Mouse (Mus musculus) heart, embryonic 11.5 days (tissue): ENCODE data around the gene Ptprcap. TPM values are rescaled to one million over a fixed set of nuclear protein-coding genes. Genes with fewer than 3 reads are reported as not detected.

Experiments used
- ATAC-seq: fragments of 200-750 bp; cut with Nextera tagmentation; replicated peaks from 2 replicates; pipeline ENCODE4 v1.8.0; 2017; ENCODE audit warnings: moderate library complexity; ENCODE audit not compliant: insufficient number of reproducible peaks, low FRiP score, low TSS enrichment
- H3K27ac ChIP-seq: fragments of 300-500 bp; sonication (generic); 2 replicates; pipeline ENCODE4 v1.5.1; 2014; ENCODE audit warnings: mild to moderate bottlenecking, low read depth, low read length
- H3K27me3 ChIP-seq: fragments of 300-500 bp; sonication (generic); 2 replicates; pipeline ENCODE4 v1.6.1; 2014; ENCODE audit warnings: mild to moderate bottlenecking, low read length, mixed read lengths; ENCODE audit not compliant: control insufficient read depth, insufficient read depth
- H3K36me3 ChIP-seq: fragments of 300-500 bp; sonication (generic); 2 replicates; pipeline ENCODE4 v1.6.1; 2014; ENCODE audit warnings: mild to moderate bottlenecking, low read length, moderate library complexity, mixed read lengths; ENCODE audit not compliant: control insufficient read depth, insufficient read depth
- H3K4me1 ChIP-seq: fragments of 300-500 bp; sonication (generic); 2 replicates; pipeline ENCODE4 v1.6.1; 2014; ENCODE audit warnings: low read length; ENCODE audit not compliant: control insufficient read depth, insufficient read depth
- H3K4me2 ChIP-seq: fragments of 300-500 bp; sonication (generic); 2 replicates; pipeline ENCODE4 v1.6.1; 2014; ENCODE audit warnings: mild to moderate bottlenecking, moderate library complexity
- H3K4me3 ChIP-seq: fragments of 300-500 bp; sonication (generic); 2 replicates; pipeline ENCODE4 v1.5.1; 2014; ENCODE audit warnings: low read depth, low read length
- H3K9ac ChIP-seq: fragments of 300-500 bp; sonication (generic); 2 replicates; pipeline ENCODE4 v1.6.1; 2014; ENCODE audit warnings: mild to moderate bottlenecking, low read depth, low read length, moderate library complexity
- H3K9me3 ChIP-seq: fragments of 300-500 bp; sonication (generic); replicated peaks from 2 replicates; pipeline ENCODE4 v1.6.1; 2016; ENCODE audit warnings: low read length; ENCODE audit not compliant: control insufficient read depth
- WGBS: fragments of 180-500 bp; shearing (Covaris S2); extraction: QIAGEN DNeasy Blood & Tissue Kit; methylation state at CpG from one replicate; pipeline ENCODE4 v1.1.7; 2014; ENCODE audit not compliant: insufficient replicate concordance; 5-methylcytosine and 5-hydroxymethylcytosine counted together
- polyA plus RNA-seq: library from polyadenylated mRNA; unstranded; fragments of >200 nt; fragmentation: Nextera tagmentation; extraction: Ambion mirVana; gene quantifications from 2 replicates; pipeline ENCODE4 v1.2.1, GENCODE M21; 2014

The Ptprcap gene
- polyA plus RNA-seq, 1 experiment from 2014 or later: 1.7 TPM

- WGBS: 28% methylated on average over 7 of the region's 7 CpGs
Observed at GRCm38 (mm10) chr19:4202149-4202548, 48.7 kb downstream of the Ptprcap start.

GRCm38 (mm10) chr19:4203148-4203547 lies 49.7 kb downstream of the Ptprcap start:
- Histone ChIP-seq H3K36me3 (peaks cover 6% of the 10 kb centered on the region; the same call in 1 of the 2 replicates), H3K9ac (0 out of 2 replicates have a peak overlapping the region, but pooled peaks have one; percentile 22), H3K27ac (no peak overlapping the region), H3K9me3 (no peaks in the 10 kb centered on the region), H3K4me2 (no peak overlapping the region), H3K4me1 (peaks cover 19% of the 10 kb centered on the region), H3K4me3 (no peak overlapping the region), H3K27me3 (peaks cover 6% of the 10 kb centered on the region)
- 60% methylated on average over 3 of the region's 3 CpGs for WGBS
- no peak for ATAC-seq

More at GRCm38 (mm10) chr19:4202149-4202548, 48.7 kb downstream of the Ptprcap start:
- Histone ChIP-seq H3K4me1 (peaks cover 19% of the 10 kb centered on the region), H3K4me3 (peak overlapping the region; percentile 71), H3K27me3 (peaks cover 6% of the 10 kb centered on the region), H3K9me3 (no peaks in the 10 kb centered on the region), H3K27ac (no peak overlapping the region), H3K36me3 (peaks cover 8% of the 10 kb centered on the region), H3K4me2 (peak overlapping the region; percentile 80), H3K9ac (peak overlapping the region; percentile 82)
- ATAC-seq: no peak

GRCm38 (mm10) chr19:4203604-4204326 lies 50.4 kb downstream of the Ptprcap start:
- ATAC-seq: no peak
- peak overlapping the region; percentile 12; the same call in 1 of the 2 replicates for H3K27ac ChIP-seq
- H3K36me3 ChIP-seq: peaks cover 5% of the 10 kb centered on the region; the same call in 1 of the 2 replicates
- H3K4me1 ChIP-seq: peaks cover 19% of the 10 kb centered on the region
- no peaks in the 10 kb centered on the region for H3K9me3 ChIP-seq
- H3K27me3 ChIP-seq: peaks cover 9% of the 10 kb centered on the region
- WGBS: 63% methylated on average over 13 of the region's 13 CpGs
- no peak overlapping the region for H3K9ac ChIP-seq
- no peak overlapping the region for H3K4me3 ChIP-seq
- no peak overlapping the region for H3K4me2 ChIP-seq

GRCm38 (mm10) chr19:4204889-4205288 lies 51.5 kb downstream of the Ptprcap start:
- 50% methylated on average over 4 of the region's 4 CpGs for WGBS
- peaks cover 10% of the 10 kb centered on the region for H3K27me3 ChIP-seq
- no peak overlapping the region for H3K4me2 ChIP-seq
- H3K4me1 ChIP-seq: peaks cover 19% of the 10 kb centered on the region
- no peak overlapping the region for H3K27ac ChIP-seq
- no peak for ATAC-seq
- H3K4me3 ChIP-seq: no peak overlapping the region
- H3K9ac ChIP-seq: no peak overlapping the region
- no peaks in the 10 kb centered on the region for H3K9me3 ChIP-seq
- H3K36me3 ChIP-seq: no peaks in the 10 kb centered on the region

Other genes with a start within 250 kb of the Ptprcap start
- 16.2 and 18.7 TPM in 2 replicates for gene Tcirg1, start 246.5 kb upstream of the Ptprcap start, polyA plus RNA-seq
- gene Ndufs8, start 240.8 kb upstream of the Ptprcap start, polyA plus RNA-seq: 364 and 376 TPM in 2 replicates
- gene Aldh3b1, start 223.8 kb upstream of the Ptprcap start, polyA plus RNA-seq: 2.3 and 2.4 TPM in 2 replicates
- gene Unc93b1, start 218.4 kb upstream of the Ptprcap start, polyA plus RNA-seq: 4.5 and 6.2 TPM in 2 replicates
- not detected in 2 replicates for gene Aldh3b3, start 195.0 kb upstream of the Ptprcap start, polyA plus RNA-seq
- 0.16 TPM in 1 of 2 replicates, not detected in the other for gene Aldh3b2, start 181.3 kb upstream of the Ptprcap start, polyA plus RNA-seq
- 8.0 and 11.3 TPM in 2 replicates for gene Acy3, start 167.0 kb upstream of the Ptprcap start, polyA plus RNA-seq
- gene Tbx10, start 160.9 kb upstream of the Ptprcap start, polyA plus RNA-seq: 0.11 TPM in 1 of 2 replicates, not detected in the other
- 48.0 and 48.8 TPM in 2 replicates for gene Nudt8, start 153.0 kb upstream of the Ptprcap start, polyA plus RNA-seq
- gene Gm49405, start 153.0 kb upstream of the Ptprcap start, polyA plus RNA-seq: 2.3 and 2.5 TPM in 2 replicates
- 64.5 and 65.9 TPM in 2 replicates for gene Doc2g, start 150.3 kb upstream of the Ptprcap start, polyA plus RNA-seq
- gene Ndufv1, start 140.8 kb upstream of the Ptprcap start, polyA plus RNA-seq: 369 and 417 TPM in 2 replicates
- gene Gstp1, start 115.6 kb upstream of the Ptprcap start, polyA plus RNA-seq: 359 and 387 TPM in 2 replicates
- gene Gstp2, start 107.6 kb upstream of the Ptprcap start, polyA plus RNA-seq: 2.9 and 3.4 TPM in 2 replicates
- gene Gstp3, start 94.0 kb upstream of the Ptprcap start, polyA plus RNA-seq: 0.49 TPM in 1 of 2 replicates, not detected in the other
- gene Cabp2, start 72.0 kb upstream of the Ptprcap start, polyA plus RNA-seq: not detected in 2 replicates
- 63.4 and 64.0 TPM in 2 replicates for gene Cdk2ap2, start 56.4 kb upstream of the Ptprcap start, polyA plus RNA-seq
- gene Pitpnm1, start 53.6 kb upstream of the Ptprcap start, polyA plus RNA-seq: 15.5 and 17.3 TPM in 2 replicates
- gene Aip, start 27.7 kb upstream of the Ptprcap start, polyA plus RNA-seq: 91.4 and 93.4 TPM in 2 replicates
- not detected in 2 replicates for gene Gpr152, start 13.8 kb upstream of the Ptprcap start, polyA plus RNA-seq
- not detected in 2 replicates for gene Cabp4, start 9.6 kb upstream of the Ptprcap start, polyA plus RNA-seq
- gene Coro1b, start 5.0 kb upstream of the Ptprcap start, polyA plus RNA-seq: 109 and 113 TPM in 2 replicates
- 34.3 and 38.1 TPM in 2 replicates for gene Rps6kb2, start 9.8 kb downstream of the Ptprcap start, polyA plus RNA-seq
- 2.1 and 2.8 TPM in 2 replicates for gene Carns1, start 21.9 kb downstream of the Ptprcap start, polyA plus RNA-seq
- gene Tbc1d10c, start 37.7 kb downstream of the Ptprcap start, polyA plus RNA-seq: 1.0 and 1.3 TPM in 2 replicates
- gene Ppp1ca, start 38.5 kb downstream of the Ptprcap start, polyA plus RNA-seq: 749 and 760 TPM in 2 replicates
- 20.6 and 24.1 TPM in 2 replicates for gene Rad9a, start 48.1 kb downstream of the Ptprcap start, polyA plus RNA-seq
- 1.2 and 2.5 TPM in 2 replicates for gene Clcf1, start 60.6 kb downstream of the Ptprcap start, polyA plus RNA-seq
- gene AC109138.7, start 60.8 kb downstream of the Ptprcap start, polyA plus RNA-seq: not detected in 2 replicates
- 17.4 and 19.5 TPM in 2 replicates for gene Pold4, start 78.3 kb downstream of the Ptprcap start, polyA plus RNA-seq
- gene Ssh3, start 115.6 kb downstream of the Ptprcap start, polyA plus RNA-seq: 3.1 and 3.6 TPM in 2 replicates
- gene Ankrd13d, start 129.5 kb downstream of the Ptprcap start, polyA plus RNA-seq: 2.1 and 2.2 TPM in 2 replicates
- gene Grk2, start 152.6 kb downstream of the Ptprcap start, polyA plus RNA-seq: 12.0 and 14.2 TPM in 2 replicates
- gene Kdm2a, start 244.7 kb downstream of the Ptprcap start, polyA plus RNA-seq: 34.8 and 44.9 TPM in 2 replicates